Mouse (Mus musculus) testis, adult 10 weeks (tissue): ENCODE data around the gene Gsg1l2. TPM values are rescaled to one million over a fixed set of nuclear protein-coding genes. Genes with fewer than 3 reads are reported as not detected.

ENCODE experiments used
- polyA plus RNA-seq: library from polyadenylated mRNA; stranded (reverse); fragments of 350-450 nt; fragmentation: Illumina TruSeq; extraction: RNeasy Lipid Tissue Mini Kit (QIAGEN cat#74804); gene quantifications from one replicate; pipeline ENCODE4 v1.2.3, GENCODE M21; 2014; ENCODE audit warnings: low read depth, low replicate concordance

Gsg1l2 gene
- not detected for polyA plus RNA-seq

GRCm38 (mm10) chr11:67774379-67774778, at the start of gene Gsg1l2:
Gene Gsg1l2 (plus strand): TSS chr11:67774608.

GRCm38 (mm10) chr11:67771053-67771452, 3.4 kb upstream of the Gsg1l2 start, which contains the start of gene Glp2r:
Gene Glp2r (minus strand): TSS chr11:67771153.

GRCm38 (mm10) chr11:67797931-67798330, 23.5 kb downstream of the Gsg1l2 start, which contains the start of gene Dhrs7c:
Gene Dhrs7c (plus strand): TSS chr11:67798187.

Other genes with a start within 250 kb of the Gsg1l2 start
- not detected for gene Rcvrn, start 79.3 kb upstream of the Gsg1l2 start, polyA plus RNA-seq
- 1.3 TPM for gene Glp2r, start 3.5 kb upstream of the Gsg1l2 start, polyA plus RNA-seq
- not detected for gene Dhrs7c, start 23.6 kb downstream of the Gsg1l2 start, polyA plus RNA-seq
- 0.45 TPM for gene Usp43, start 147.5 kb downstream of the Gsg1l2 start, polyA plus RNA-seq
- gene Cfap52, start 191.0 kb downstream of the Gsg1l2 start, polyA plus RNA-seq = 57.8 TPM
- 62.7 TPM for gene Stx8, start 191.6 kb downstream of the Gsg1l2 start, polyA plus RNA-seq